Mouse (Mus musculus) intestine, embryonic 15.5 days (tissue): ENCODE measurements around the gene D330045A20Rik. TPM values are rescaled to one million over a fixed set of nuclear protein-coding genes. Genes with fewer than 3 reads are reported as not detected.

Experiments
- ATAC-seq: fragments of 200-750 bp; cut with Nextera tagmentation; 2 replicates; pipeline ENCODE4 v1.8.0; 2017; ENCODE audit warnings: moderate TSS enrichment, moderate library complexity
- H3K27ac ChIP-seq: fragments of 300-500 bp; sonication (generic); 2 replicates; pipeline ENCODE4 v1.5.1; 2015; ENCODE audit warnings: mild to moderate bottlenecking, inconsistent platforms
- H3K27me3 ChIP-seq: fragments of 300-500 bp; sonication (generic); replicated peaks from 2 replicates; pipeline ENCODE4 v1.6.1; 2015; ENCODE audit warnings: inconsistent platforms
- H3K36me3 ChIP-seq: fragments of 300-500 bp; sonication (generic); 2 replicates; pipeline ENCODE4 v1.6.1; 2015; ENCODE audit warnings: inconsistent platforms
- H3K4me1 ChIP-seq: fragments of 300-500 bp; sonication (generic); replicated peaks from 2 replicates; pipeline ENCODE4 v1.6.1; 2015; ENCODE audit warnings: inconsistent platforms
- H3K4me2 ChIP-seq: fragments of 300-500 bp; sonication (generic); replicated peaks from 2 replicates; pipeline ENCODE4 v1.6.1; 2015; ENCODE audit warnings: mild to moderate bottlenecking, inconsistent platforms
- H3K4me3 ChIP-seq: fragments of 300-500 bp; sonication (generic); replicated peaks from 2 replicates; pipeline ENCODE4 v1.5.1; 2015; ENCODE audit warnings: inconsistent platforms
- H3K9ac ChIP-seq: fragments of 300-500 bp; sonication (generic); 2 replicates; pipeline ENCODE4 v1.6.1; 2015; ENCODE audit warnings: inconsistent platforms
- H3K9me3 ChIP-seq: fragments of 300-500 bp; sonication (generic); 2 replicates; pipeline ENCODE4 v1.6.1; 2016; ENCODE audit warnings: inconsistent platforms
- WGBS: fragments of 180-500 bp; shearing (Covaris S2); methylation state at CpG from one replicate; pipeline ENCODE4 v1.1.7; 2015; 5-methylcytosine and 5-hydroxymethylcytosine counted together
- polyA plus RNA-seq: library from polyadenylated mRNA; unstranded; fragments of >200 nt; fragmentation: Nextera tagmentation; extraction: Ambion mirVana; gene quantifications from 2 replicates; pipeline ENCODE4 v1.2.1, GENCODE M21; 2015

The D330045A20Rik gene
- polyA plus RNA-seq, 1 experiment from 2014 or later = 4.0 TPM

DNA sequence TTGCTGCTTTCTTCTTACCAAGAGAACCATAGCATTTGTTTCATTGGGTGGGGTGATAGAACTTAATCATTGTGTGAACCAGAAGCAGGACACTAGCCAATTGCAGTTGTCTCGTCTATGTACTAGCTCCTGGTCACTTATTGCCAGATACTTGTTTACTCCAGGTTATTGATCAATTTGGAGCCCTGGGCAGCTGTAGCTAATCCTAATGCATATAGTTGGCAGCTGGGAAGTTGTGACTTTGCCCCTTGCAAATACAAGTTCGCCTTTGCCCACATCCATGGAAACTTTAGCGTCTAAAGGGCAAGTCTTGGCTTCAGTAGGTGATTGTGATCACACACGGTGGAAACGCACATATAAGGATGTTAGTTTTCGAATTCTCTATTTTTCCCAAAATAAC lies 116.2 kb downstream of the D330045A20Rik start:
- ATAC-seq = no peak
- no peak overlapping the region for H3K27ac ChIP-seq
- 76% methylated on average over 6 of the region's 6 CpGs for WGBS

More for the DNA sequence above, 116.2 kb downstream of the D330045A20Rik start:
- H3K4me3 ChIP-seq = no peak overlapping the region
- H3K4me2 ChIP-seq = no peak overlapping the region
- no peaks in the 10 kb centered on the region for H3K27me3 ChIP-seq
- no peak overlapping the region for H3K9ac ChIP-seq
- no peaks in the 10 kb centered on the region for H3K9me3 ChIP-seq
- no peaks in the 10 kb centered on the region for H3K36me3 ChIP-seq
- H3K4me1 ChIP-seq = no peaks in the 10 kb centered on the region

Other genes with a start within 250 kb of the D330045A20Rik start
- 0.14 TPM in 1 of 2 replicates, not detected in the other for gene Trap1a, start 146.7 kb upstream of the D330045A20Rik start, polyA plus RNA-seq
- gene Rnf128, start 82.9 kb downstream of the D330045A20Rik start, polyA plus RNA-seq = 128 and 141 TPM in 2 replicates
- 3.0 and 3.4 TPM in 2 replicates for gene Tbc1d8b, start 204.6 kb downstream of the D330045A20Rik start, polyA plus RNA-seq
- 0.25 and 0.29 TPM in 2 replicates for gene Gm15013, start 234.1 kb downstream of the D330045A20Rik start, polyA plus RNA-seq